Mouse (Mus musculus) hindbrain, embryonic 11.5 days (tissue): ENCODE results near the gene Spsb4. TPM values are rescaled to one million over a fixed set of nuclear protein-coding genes. Genes with fewer than 3 reads are reported as not detected.

Source experiments
- ATAC-seq: fragments of 200-750 bp; cut with Nextera tagmentation; 2 replicates; pipeline ENCODE4 v1.8.0; 2017; ENCODE audit warnings: mild to moderate bottlenecking, moderate TSS enrichment, moderate library complexity; ENCODE audit not compliant: low FRiP score
- DNase-seq: peaks from one replicate; pipeline ENCODE4 v3.0.0-alpha.2; 2015; ENCODE audit warnings: low spot score
- H3K27ac ChIP-seq: fragments of 300-500 bp; sonication (generic); 2 replicates; pipeline ENCODE4 v1.5.1; 2014; ENCODE audit warnings: mild to moderate bottlenecking, low read depth, low read length
- H3K27me3 ChIP-seq: fragments of 300-500 bp; sonication (generic); 2 replicates; pipeline ENCODE4 v1.6.1; 2014; ENCODE audit warnings: mild to moderate bottlenecking, low read length, moderate library complexity, mixed read lengths; ENCODE audit not compliant: control insufficient read depth, insufficient read depth
- H3K36me3 ChIP-seq: fragments of 300-500 bp; sonication (generic); 2 replicates; pipeline ENCODE4 v1.6.1; 2014; ENCODE audit warnings: mild to moderate bottlenecking, low read length, moderate library complexity, mixed read lengths; ENCODE audit not compliant: control insufficient read depth, insufficient read depth
- H3K4me1 ChIP-seq: fragments of 300-500 bp; sonication (generic); replicated peaks from 2 replicates; pipeline ENCODE4 v1.6.1; 2014; ENCODE audit warnings: low read length, mixed read lengths; ENCODE audit not compliant: control insufficient read depth, insufficient read depth
- H3K4me2 ChIP-seq: fragments of 300-500 bp; sonication (generic); replicated peaks from 2 replicates; pipeline ENCODE4 v1.6.1; 2014; ENCODE audit warnings: mild to moderate bottlenecking, low read depth, low read length
- H3K4me3 ChIP-seq: fragments of 300-500 bp; sonication (generic); 2 replicates; pipeline ENCODE4 v1.5.1; 2014; ENCODE audit warnings: low read depth, low read length
- H3K9ac ChIP-seq: fragments of 300-500 bp; sonication (generic); 2 replicates; pipeline ENCODE4 v1.6.1; 2014; ENCODE audit warnings: low read depth, low read length
- H3K9me3 ChIP-seq: fragments of 300-500 bp; sonication (generic); 2 replicates; pipeline ENCODE4 v1.6.1; 2016; ENCODE audit warnings: low read length; ENCODE audit not compliant: control insufficient read depth
- WGBS: fragments of 180-500 bp; shearing (Covaris S2); extraction: QIAGEN DNeasy Blood & Tissue Kit; methylation state at CpG from one replicate; pipeline ENCODE4 v1.1.7; 2014; 5-methylcytosine and 5-hydroxymethylcytosine counted together
- polyA plus RNA-seq: library from polyadenylated mRNA; unstranded; fragments of >200 nt; fragmentation: Nextera tagmentation; extraction: Ambion mirVana; gene quantifications from 2 replicates; pipeline ENCODE4 v1.2.1, GENCODE M21; 2014

The Spsb4 gene
- polyA plus RNA-seq, 1 experiment from 2014 or later = 85.4 TPM

DNA sequence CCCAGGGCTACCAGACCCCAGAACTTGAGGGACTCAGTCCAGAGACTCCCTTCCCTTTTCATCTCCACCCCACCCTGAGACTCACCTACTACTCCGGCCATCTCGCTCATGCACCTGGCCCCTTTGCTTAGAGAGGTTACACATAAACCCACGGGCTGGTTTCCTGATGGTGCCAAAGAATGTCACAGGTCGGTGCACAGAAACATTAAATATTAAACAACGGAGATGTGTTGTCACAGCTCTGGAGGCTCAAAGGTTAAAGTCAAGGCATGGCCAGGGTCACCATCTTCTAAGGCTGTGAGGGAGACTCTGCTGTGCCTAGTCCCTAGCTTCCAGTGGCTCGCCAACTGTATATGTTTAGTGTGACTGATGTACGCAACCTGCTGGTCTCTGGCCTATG, 52.2 kb downstream of the Spsb4 start:
- H3K4me3 ChIP-seq = no peak overlapping the region
- H3K4me2 ChIP-seq = no peak overlapping the region
- no peak overlapping the region for H3K27ac ChIP-seq
- peaks cover 7% of the 10 kb centered on the region; the same call in 1 of the 2 replicates for H3K4me1 ChIP-seq
- WGBS = 97% methylated on average over 7 of the region's 7 CpGs
- H3K9ac ChIP-seq = no peak overlapping the region
- DNase-seq (no peak), ATAC-seq (no peak)
- no peaks in the 10 kb centered on the region for H3K27me3 ChIP-seq
- H3K9me3 ChIP-seq = no peaks in the 10 kb centered on the region
- H3K36me3 ChIP-seq = no peaks in the 10 kb centered on the region

DNA sequence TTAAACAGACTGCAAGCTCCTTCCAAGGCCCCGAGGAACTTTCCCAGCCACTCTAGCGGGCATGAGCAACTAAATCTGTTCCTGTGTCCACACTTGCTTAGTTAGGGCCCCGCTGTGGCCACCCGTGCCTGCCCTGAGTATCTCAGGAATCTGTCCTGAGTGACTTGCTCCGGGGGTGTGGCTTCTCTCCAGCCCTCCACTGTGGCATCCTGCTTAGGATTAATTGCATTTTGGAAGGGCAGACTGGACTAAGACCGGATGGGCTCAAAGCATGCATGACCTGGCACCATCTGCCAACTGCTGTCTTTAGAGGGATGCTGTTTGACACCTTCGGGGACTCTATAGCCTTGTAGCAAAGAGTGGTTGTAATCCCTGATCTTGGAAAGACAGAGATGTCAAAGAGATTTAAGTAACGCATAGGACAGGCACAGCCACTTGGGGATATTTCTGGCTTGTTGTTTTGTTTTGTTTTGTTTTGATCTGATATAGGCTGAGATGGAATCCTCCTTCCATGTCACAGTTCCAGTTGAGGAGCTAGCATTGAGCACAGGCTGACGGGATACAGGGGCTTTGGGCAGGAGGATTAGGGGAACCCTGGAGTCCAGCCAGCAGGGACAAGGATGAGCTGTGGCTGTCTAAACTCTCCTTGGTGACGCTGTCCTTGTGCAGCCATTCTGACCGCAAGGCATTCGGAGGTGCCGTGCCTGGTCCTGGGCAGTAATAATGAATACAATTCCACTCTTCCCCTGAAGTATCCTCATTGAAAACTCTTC, 55.0 kb downstream of the Spsb4 start:
- no peak overlapping the region for H3K27ac ChIP-seq
- ATAC-seq (no peak), DNase-seq (no peak)
- no peak overlapping the region for H3K4me2 ChIP-seq
- no peak overlapping the region for H3K9ac ChIP-seq
- H3K9me3 ChIP-seq = no peaks in the 10 kb centered on the region
- H3K27me3 ChIP-seq = no peaks in the 10 kb centered on the region
- 73% methylated on average over 13 of the region's 13 CpGs for WGBS
- H3K36me3 ChIP-seq = no peaks in the 10 kb centered on the region
- H3K4me1 ChIP-seq = peaks cover 7% of the 10 kb centered on the region; the same call in 1 of the 2 replicates
- H3K4me3 ChIP-seq = no peak overlapping the region

DNA sequence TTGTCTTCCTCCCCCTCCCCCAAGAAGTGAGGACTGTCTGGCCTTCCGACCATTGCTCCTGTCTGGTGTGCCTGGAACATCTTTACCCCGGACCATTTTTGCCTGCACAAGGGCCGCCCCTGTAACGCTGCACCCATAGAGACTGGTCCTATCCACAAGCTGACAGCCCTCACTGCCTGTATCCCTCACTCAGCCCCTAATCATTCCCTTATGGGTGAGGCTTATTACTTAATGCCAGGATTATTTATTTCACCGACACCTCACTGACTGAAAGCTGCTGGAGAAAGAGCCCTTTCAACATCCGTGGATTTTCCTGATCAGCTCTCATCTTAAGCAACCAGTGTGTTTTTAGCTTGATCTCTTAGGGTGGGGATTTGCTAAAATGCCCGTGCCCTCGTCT, 55.9 kb downstream of the Spsb4 start:
- Histone ChIP-seq H3K27me3 (no peaks in the 10 kb centered on the region), H3K27ac (peak overlapping the region; percentile 47; the same call in 1 of the 2 replicates), H3K9me3 (no peaks in the 10 kb centered on the region), H3K4me2 (no peak overlapping the region), H3K4me3 (no peak overlapping the region), H3K4me1 (peaks cover 7% of the 10 kb centered on the region; the same call in 1 of the 2 replicates), H3K36me3 (no peaks in the 10 kb centered on the region), H3K9ac (no peak overlapping the region)
- 70% methylated on average over 8 of the region's 8 CpGs for WGBS
- no peak for DNase-seq
- no peak for ATAC-seq

DNA sequence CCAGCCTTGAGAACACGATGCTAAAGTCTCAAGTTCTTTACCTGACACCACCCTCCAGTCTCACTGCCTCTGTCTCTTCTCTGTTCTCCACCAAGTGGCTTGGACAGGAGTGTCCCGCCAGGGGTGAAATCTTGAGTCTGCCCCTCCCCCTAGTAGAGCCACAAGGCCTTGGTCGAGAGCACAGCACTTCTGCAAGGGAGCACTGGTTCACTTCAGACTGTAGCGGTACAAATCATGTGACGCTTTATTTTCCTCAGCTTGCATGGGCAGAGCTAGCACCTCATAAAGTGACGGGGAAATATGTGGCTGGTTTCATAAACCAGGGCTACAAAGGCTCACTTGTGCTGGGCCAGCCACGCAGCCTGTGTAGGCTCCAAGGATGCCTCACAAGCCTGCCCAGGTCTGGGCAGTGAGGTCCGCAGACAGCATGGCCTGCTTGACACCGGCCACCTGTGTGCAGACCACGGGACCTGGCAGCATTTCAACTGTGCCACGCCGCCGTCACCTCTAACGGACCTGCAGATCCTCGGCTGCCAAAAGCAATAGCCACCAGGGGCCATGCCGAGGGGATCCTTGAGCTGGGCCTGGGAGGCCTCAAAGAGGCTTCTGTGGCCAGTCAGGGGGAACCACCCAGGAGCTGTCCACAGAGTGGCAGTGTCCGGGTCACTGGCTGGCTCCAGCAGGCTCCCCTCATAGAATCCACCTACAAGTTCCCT, 56.5 kb downstream of the Spsb4 start:
- WGBS = 65% methylated on average over 17 of the region's 17 CpGs
- Histone ChIP-seq H3K9me3 (no peaks in the 10 kb centered on the region), H3K27ac (0 out of 2 replicates have a peak overlapping the region, but pooled peaks have one; percentile 42), H3K9ac (no peak overlapping the region), H3K4me1 (peaks cover 12% of the 10 kb centered on the region), H3K4me3 (no peak overlapping the region), H3K27me3 (no peaks in the 10 kb centered on the region), H3K4me2 (no peak overlapping the region), H3K36me3 (no peaks in the 10 kb centered on the region)
- no peak for DNase-seq
- ATAC-seq = no peak

DNA sequence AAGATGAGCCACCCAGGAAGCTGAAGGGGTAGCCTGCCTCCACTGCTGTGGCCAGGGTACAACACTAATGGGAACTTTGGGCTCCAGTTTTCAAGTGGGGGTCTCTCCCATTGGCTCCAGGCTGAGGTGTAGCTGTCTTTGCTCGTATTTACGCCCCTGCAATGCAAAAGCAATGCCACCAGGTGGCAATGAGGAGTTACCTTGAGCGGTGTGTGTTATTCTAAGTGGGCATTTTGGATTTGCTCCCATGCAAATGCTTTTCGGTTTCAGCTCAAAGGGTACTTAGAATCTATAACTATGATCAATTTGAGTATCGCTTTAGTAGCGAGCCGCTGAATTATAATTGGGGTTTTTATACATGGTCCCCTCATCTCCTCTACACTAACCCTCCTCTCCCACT, 57.6 kb downstream of the Spsb4 start:
- H3K36me3 ChIP-seq = no peaks in the 10 kb centered on the region
- H3K4me3 ChIP-seq = no peak overlapping the region
- H3K27me3 ChIP-seq = no peaks in the 10 kb centered on the region
- H3K4me2 ChIP-seq = no peak overlapping the region
- H3K27ac ChIP-seq = no peak overlapping the region
- ATAC-seq (no peak), DNase-seq (peak; percentile 70)
- H3K9ac ChIP-seq = no peak overlapping the region
- peaks cover 12% of the 10 kb centered on the region for H3K4me1 ChIP-seq
- no peaks in the 10 kb centered on the region for H3K9me3 ChIP-seq
- WGBS = 65% methylated on average over 7 of the region's 7 CpGs

DNA sequence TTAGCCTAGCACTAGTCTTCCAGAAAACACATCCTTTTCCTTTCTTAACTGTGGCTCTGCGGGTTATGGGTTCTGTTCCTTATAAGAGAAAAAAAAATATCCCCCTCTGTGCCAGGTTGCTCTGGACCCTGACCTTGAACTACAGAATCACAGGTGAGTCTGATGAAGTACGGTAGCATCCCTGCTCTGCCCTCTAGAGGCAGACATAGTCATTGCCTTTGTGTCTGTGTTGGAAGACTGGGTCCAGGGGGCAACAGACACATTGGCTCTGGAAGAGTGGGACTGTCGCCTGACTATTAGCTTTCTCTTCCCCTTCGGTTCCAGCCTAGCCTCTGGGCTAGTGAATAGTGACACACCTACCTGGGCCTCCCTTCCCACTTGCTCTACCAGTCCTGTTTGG, 58.4 kb downstream of the Spsb4 start:
- H3K4me2 ChIP-seq = no peak overlapping the region
- no peaks in the 10 kb centered on the region for H3K36me3 ChIP-seq
- no peak overlapping the region for H3K27ac ChIP-seq
- H3K4me3 ChIP-seq = no peak overlapping the region
- no peak for ATAC-seq
- no peak overlapping the region for H3K9ac ChIP-seq
- H3K4me1 ChIP-seq = peaks cover 12% of the 10 kb centered on the region
- 91% methylated on average over 4 of the region's 4 CpGs for WGBS
- H3K27me3 ChIP-seq = no peaks in the 10 kb centered on the region
- no peak for DNase-seq
- H3K9me3 ChIP-seq = no peaks in the 10 kb centered on the region

DNA sequence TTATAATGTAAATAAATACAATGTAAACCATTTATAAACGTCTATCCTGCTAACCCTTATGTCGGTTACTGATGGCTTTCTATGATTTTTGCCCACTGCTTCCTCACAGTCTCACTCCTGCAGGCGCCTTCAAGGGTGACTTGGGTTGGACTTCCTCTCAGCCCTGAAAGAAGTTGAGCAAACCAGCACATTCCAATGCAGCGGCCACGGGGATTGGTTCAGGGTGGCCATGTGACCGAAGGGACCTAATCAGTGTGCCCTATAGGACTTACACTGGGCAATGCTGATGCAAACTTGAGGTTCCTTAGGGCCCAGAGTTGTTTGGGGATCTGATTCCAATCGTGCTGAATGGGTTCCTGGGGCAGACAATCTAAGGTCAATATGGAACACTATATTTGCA, 59.2 kb downstream of the Spsb4 start:
- Histone ChIP-seq H3K9me3 (no peaks in the 10 kb centered on the region), H3K36me3 (no peaks in the 10 kb centered on the region), H3K4me3 (no peak overlapping the region), H3K4me2 (no peak overlapping the region), H3K4me1 (peaks cover 10% of the 10 kb centered on the region), H3K27me3 (no peaks in the 10 kb centered on the region), H3K27ac (no peak overlapping the region), H3K9ac (no peak overlapping the region)
- 83% methylated on average over 7 of the region's 7 CpGs for WGBS
- DNase-seq (no peak), ATAC-seq (no peak)

DNA sequence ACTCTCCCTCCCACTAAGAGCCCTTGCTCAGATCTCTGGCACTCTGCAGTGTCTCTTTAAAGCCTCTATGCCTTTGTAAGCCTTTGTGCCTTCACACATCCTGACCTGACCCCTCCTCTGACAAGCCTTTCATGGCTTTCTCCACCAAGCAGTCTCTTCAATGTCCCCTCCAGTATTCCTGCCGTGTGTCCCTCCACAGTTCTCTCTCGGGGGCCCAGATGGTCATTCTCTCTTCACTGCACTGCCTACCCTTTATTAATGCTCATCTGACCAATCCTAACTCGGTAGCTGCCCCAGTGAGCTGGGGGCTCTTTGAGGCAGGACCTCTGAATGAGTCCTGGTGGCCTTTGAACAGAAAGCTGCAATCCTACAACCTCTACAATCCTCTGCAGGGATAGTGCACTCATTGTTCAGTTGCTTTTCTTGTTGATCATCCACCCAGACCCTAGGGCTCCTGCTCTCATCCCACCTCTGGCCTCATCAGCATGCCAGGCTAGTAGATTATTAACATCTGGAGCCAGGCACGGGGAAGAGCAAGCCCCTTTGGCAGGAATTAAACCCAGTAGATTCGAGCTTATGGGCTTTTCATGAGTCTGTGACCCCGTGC, 60.5 kb downstream of the Spsb4 start:
- Histone ChIP-seq H3K9me3 (no peaks in the 10 kb centered on the region), H3K9ac (no peak overlapping the region), H3K4me1 (peaks cover 7% of the 10 kb centered on the region), H3K27me3 (no peaks in the 10 kb centered on the region), H3K27ac (peak overlapping the region; percentile 47), H3K36me3 (no peaks in the 10 kb centered on the region), H3K4me2 (no peak overlapping the region), H3K4me3 (no peak overlapping the region)
- DNase-seq (peak; percentile 47), ATAC-seq (peak; percentile 17; the same call in 1 of the 2 replicates)
- 4% methylated on average over 6 of the region's 6 CpGs for WGBS
